Mouse (Mus musculus): ENCODE measurements around the gene Bdh2.

DNA sequence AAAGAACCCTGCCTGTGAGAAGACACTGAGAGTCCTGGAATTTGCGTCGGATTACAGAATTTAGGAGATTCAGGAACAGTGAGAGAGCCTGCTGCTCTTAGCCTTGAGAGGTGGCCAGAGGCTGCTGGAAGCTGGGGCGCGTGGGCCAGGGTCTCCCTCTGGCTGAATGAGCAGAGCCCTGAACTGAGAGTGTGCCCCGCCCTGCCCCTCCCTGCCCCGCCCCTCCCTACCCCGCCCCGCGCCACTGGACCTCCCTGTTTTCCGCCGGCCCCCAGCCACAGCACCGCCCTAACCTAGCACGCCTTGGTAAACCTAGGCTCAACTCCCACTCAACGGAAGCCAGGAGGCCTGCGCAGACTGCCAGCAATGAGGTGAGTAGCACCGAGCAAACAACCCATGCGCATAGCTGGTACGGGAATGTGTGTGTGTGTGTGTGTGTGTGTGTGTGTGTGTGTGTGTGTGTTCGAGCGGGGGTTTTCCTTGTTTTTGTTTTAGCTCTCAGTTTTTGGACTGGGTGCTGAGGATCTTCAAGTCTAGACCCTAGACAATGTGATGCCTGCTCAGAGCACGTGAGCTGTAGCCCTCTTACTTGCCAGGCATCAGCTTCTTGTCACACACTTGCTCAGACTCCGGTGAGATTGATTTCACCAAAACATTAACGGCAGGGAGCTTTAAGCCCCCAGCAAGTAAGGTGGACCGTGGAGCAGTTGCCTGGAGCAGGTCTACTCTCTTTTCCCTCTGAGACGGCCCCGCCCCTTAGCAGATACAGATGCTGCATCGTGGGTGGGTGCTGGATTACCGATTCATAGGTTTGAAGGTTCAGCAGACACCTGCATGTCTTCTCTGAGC, 26.6 kb downstream of the Bdh2 start, which contains the start of gene Slc9b2:
- TF ChIP-seq CTCF (IDR thresholded peaks at IDR 0.05) (no peak), EP300 (IDR thresholded peaks at IDR 0.05) (no peak)

Data from lung, postnatal 0 days (tissue).